Mouse (Mus musculus) limb, embryonic 15.5 days (tissue): ENCODE data around the gene Epb41l2. TPM values are rescaled to one million over a fixed set of nuclear protein-coding genes. Genes with fewer than 3 reads are reported as not detected.

Experiments used
- ATAC-seq: fragments of 200-750 bp; cut with Nextera tagmentation; 2 replicates; pipeline ENCODE4 v1.8.0; 2017; ENCODE audit warnings: low read depth, moderate TSS enrichment; ENCODE audit not compliant: insufficient number of reproducible peaks, low FRiP score, low TSS enrichment
- H3K27ac ChIP-seq: fragments of 300-500 bp; sonication (generic); 2 replicates; pipeline ENCODE4 v1.5.1; 2015; ENCODE audit warnings: moderate library complexity, mild to moderate bottlenecking, inconsistent platforms
- H3K27me3 ChIP-seq: fragments of 300-500 bp; sonication (generic); 2 replicates; pipeline ENCODE4 v1.6.1; 2015; ENCODE audit warnings: inconsistent platforms
- H3K36me3 ChIP-seq: fragments of 300-500 bp; sonication (generic); 2 replicates; pipeline ENCODE4 v1.6.1; 2015; ENCODE audit warnings: inconsistent platforms
- H3K4me1 ChIP-seq: fragments of 300-500 bp; sonication (generic); 2 replicates; pipeline ENCODE4 v1.6.1; 2015; ENCODE audit warnings: inconsistent platforms
- H3K4me2 ChIP-seq: fragments of 300-500 bp; sonication (generic); 2 replicates; pipeline ENCODE4 v1.6.1; 2015; ENCODE audit warnings: mild to moderate bottlenecking, inconsistent platforms
- H3K4me3 ChIP-seq: fragments of 300-500 bp; sonication (generic); 2 replicates; pipeline ENCODE4 v1.5.1; 2015; ENCODE audit warnings: mild to moderate bottlenecking, inconsistent platforms
- H3K9ac ChIP-seq: fragments of 300-500 bp; sonication (generic); 2 replicates; pipeline ENCODE4 v1.6.1; 2015; ENCODE audit warnings: inconsistent platforms
- H3K9me3 ChIP-seq: fragments of 300-500 bp; sonication (generic); 2 replicates; pipeline ENCODE4 v1.6.1; 2016; ENCODE audit warnings: inconsistent platforms
- WGBS: fragments of 180-500 bp; shearing (Covaris S2); methylation state at CpG from one replicate; pipeline ENCODE4 v1.1.7; 2015; 5-methylcytosine and 5-hydroxymethylcytosine counted together
- polyA plus RNA-seq: library from polyadenylated mRNA; unstranded; fragments of >200 nt; fragmentation: Nextera tagmentation; extraction: Ambion mirVana; gene quantifications from 2 replicates; pipeline ENCODE4 v1.2.1, GENCODE M21; 2015

Epb41l2 gene
- polyA plus RNA-seq, 1 experiment from 2014 or later: 79.7 TPM

- H3K4me2 ChIP-seq: no peak overlapping the region
- peaks cover 37% of the 10 kb centered on the region for H3K4me1 ChIP-seq
Measured at GRCm38 (mm10) chr10:25403813-25404701, 44.5 kb downstream of the Epb41l2 start.

GRCm38 (mm10) chr10:25404702-25405098, 45.1 kb downstream of the Epb41l2 start:
- Histone ChIP-seq H3K9ac (no peak overlapping the region), H3K4me2 (no peak overlapping the region), H3K9me3 (no peaks in the 10 kb centered on the region), H3K36me3 (no peaks in the 10 kb centered on the region), H3K4me3 (no peak overlapping the region), H3K4me1 (peaks cover 35% of the 10 kb centered on the region), H3K27ac (peak overlapping the region; percentile 43; the same call in 1 of the 2 replicates), H3K27me3 (no peaks in the 10 kb centered on the region)
- no peak for ATAC-seq
- WGBS: 70% methylated on average over 6 of the region's 6 CpGs

More at GRCm38 (mm10) chr10:25403813-25404701, 44.5 kb downstream of the Epb41l2 start:
- ATAC-seq: no peak
- Histone ChIP-seq H3K9ac (no peak overlapping the region), H3K27me3 (no peaks in the 10 kb centered on the region), H3K27ac (no peak overlapping the region), H3K4me3 (no peak overlapping the region), H3K36me3 (no peaks in the 10 kb centered on the region), H3K9me3 (no peaks in the 10 kb centered on the region)
- 39% methylated on average over 15 of the region's 15 CpGs for WGBS

- Histone ChIP-seq H3K9me3 (no peaks in the 10 kb centered on the region), H3K4me1 (peaks cover 26% of the 10 kb centered on the region; the same call in 1 of the 2 replicates), H3K36me3 (no peaks in the 10 kb centered on the region), H3K4me2 (no peak overlapping the region), H3K27me3 (no peaks in the 10 kb centered on the region), H3K9ac (no peak overlapping the region), H3K27ac (no peak overlapping the region), H3K4me3 (no peak overlapping the region)
- WGBS: 81% methylated on average over 8 of the region's 8 CpGs
- ATAC-seq: no peak
Measured at GRCm38 (mm10) chr10:25405551-25405950, 46.0 kb downstream of the Epb41l2 start.

GRCm38 (mm10) chr10:25406695-25407094, 47.1 kb downstream of the Epb41l2 start:
- 70% methylated on average over 5 of the region's 5 CpGs for WGBS
- H3K9me3 ChIP-seq: no peaks in the 10 kb centered on the region
- H3K4me2 ChIP-seq: no peak overlapping the region
- H3K36me3 ChIP-seq: no peaks in the 10 kb centered on the region
- no peaks in the 10 kb centered on the region for H3K27me3 ChIP-seq
- no peak overlapping the region for H3K9ac ChIP-seq
- H3K4me1 ChIP-seq: peaks cover 23% of the 10 kb centered on the region; the same call in 1 of the 2 replicates
- ATAC-seq: no peak
- H3K4me3 ChIP-seq: no peak overlapping the region
- no peak overlapping the region for H3K27ac ChIP-seq

- Histone ChIP-seq H3K36me3 (no peaks in the 10 kb centered on the region), H3K4me3 (no peak overlapping the region), H3K4me1 (peaks cover 23% of the 10 kb centered on the region; the same call in 1 of the 2 replicates), H3K27me3 (no peaks in the 10 kb centered on the region), H3K27ac (no peak overlapping the region), H3K4me2 (no peak overlapping the region), H3K9me3 (no peaks in the 10 kb centered on the region), H3K9ac (no peak overlapping the region)
- 74% methylated on average over 14 of the region's 14 CpGs for WGBS
- ATAC-seq: no peak
Measured at GRCm38 (mm10) chr10:25408136-25408650, 48.6 kb downstream of the Epb41l2 start.

GRCm38 (mm10) chr10:25411836-25412373, 52.3 kb downstream of the Epb41l2 start:
- no peak overlapping the region for H3K4me3 ChIP-seq
- 46% methylated on average over 6 of the region's 6 CpGs for WGBS
- no peak for ATAC-seq
- no peaks in the 10 kb centered on the region for H3K36me3 ChIP-seq
- peak overlapping the region; percentile 33; the same call in 1 of the 2 replicates for H3K27ac ChIP-seq
- H3K4me2 ChIP-seq: no peak overlapping the region
- H3K9me3 ChIP-seq: no peaks in the 10 kb centered on the region
- H3K27me3 ChIP-seq: no peaks in the 10 kb centered on the region
- 0 out of 2 replicates have a peak, but pooled peaks cover 2% of the 10 kb centered on the region for H3K4me1 ChIP-seq
- H3K9ac ChIP-seq: no peak overlapping the region

- H3K4me3 ChIP-seq: no peak overlapping the region
- ATAC-seq: no peak
- H3K36me3 ChIP-seq: no peaks in the 10 kb centered on the region
- no peaks in the 10 kb centered on the region for H3K9me3 ChIP-seq
- no peak overlapping the region for H3K27ac ChIP-seq
- H3K9ac ChIP-seq: no peak overlapping the region
- no peak overlapping the region for H3K4me2 ChIP-seq
- H3K4me1 ChIP-seq: 0 out of 2 replicates have a peak, but pooled peaks cover 2% of the 10 kb centered on the region
- WGBS: 80% methylated on average over 7 of the region's 7 CpGs
- H3K27me3 ChIP-seq: no peaks in the 10 kb centered on the region
Measured at GRCm38 (mm10) chr10:25415188-25415717, 55.7 kb downstream of the Epb41l2 start.

GRCm38 (mm10) chr10:25416696-25417095, 57.1 kb downstream of the Epb41l2 start:
- Histone ChIP-seq H3K4me2 (no peak overlapping the region), H3K27ac (no peak overlapping the region), H3K4me3 (no peak overlapping the region), H3K27me3 (no peaks in the 10 kb centered on the region), H3K9ac (no peak overlapping the region), H3K9me3 (no peaks in the 10 kb centered on the region), H3K4me1 (0 out of 2 replicates have a peak, but pooled peaks cover 2% of the 10 kb centered on the region), H3K36me3 (no peaks in the 10 kb centered on the region)
- ATAC-seq: no peak
- WGBS: 81% methylated on average over 5 of the region's 5 CpGs

GRCm38 (mm10) chr10:25426058-25426457, 66.5 kb downstream of the Epb41l2 start:
- H3K4me2 ChIP-seq: no peak overlapping the region
- ATAC-seq: peak; percentile 75; the same call in 1 of the 2 replicates

GRCm38 (mm10) chr10:25426814-25427213, 67.2 kb downstream of the Epb41l2 start:
- Histone ChIP-seq H3K36me3 (no peaks in the 10 kb centered on the region), H3K4me2 (no peak overlapping the region), H3K27ac (peak overlapping the region; percentile 60; the same call in 1 of the 2 replicates), H3K4me1 (peaks cover 42% of the 10 kb centered on the region), H3K27me3 (no peaks in the 10 kb centered on the region), H3K4me3 (no peak overlapping the region), H3K9me3 (no peaks in the 10 kb centered on the region), H3K9ac (no peak overlapping the region)
- ATAC-seq: no peak
- WGBS: 21% methylated on average over 4 of the region's 4 CpGs

More at GRCm38 (mm10) chr10:25426058-25426457, 66.5 kb downstream of the Epb41l2 start:
- Histone ChIP-seq H3K4me3 (no peak overlapping the region), H3K4me1 (peaks cover 36% of the 10 kb centered on the region), H3K27me3 (no peaks in the 10 kb centered on the region), H3K9me3 (no peaks in the 10 kb centered on the region), H3K27ac (peak overlapping the region; percentile 60), H3K36me3 (no peaks in the 10 kb centered on the region), H3K9ac (no peak overlapping the region)
- 8% methylated on average over 1 of the region's 1 CpGs for WGBS

GRCm38 (mm10) chr10:25427523-25427922, 67.9 kb downstream of the Epb41l2 start:
- H3K27ac ChIP-seq: no peak overlapping the region
- H3K4me3 ChIP-seq: no peak overlapping the region
- 54% methylated on average over 7 of the region's 7 CpGs for WGBS
- ATAC-seq: no peak
- no peak overlapping the region for H3K9ac ChIP-seq
- H3K36me3 ChIP-seq: no peaks in the 10 kb centered on the region
- peaks cover 50% of the 10 kb centered on the region for H3K4me1 ChIP-seq
- H3K27me3 ChIP-seq: no peaks in the 10 kb centered on the region
- no peaks in the 10 kb centered on the region for H3K9me3 ChIP-seq
- no peak overlapping the region for H3K4me2 ChIP-seq
